Mouse (Mus musculus) stomach, postnatal 0 days (tissue): ENCODE measurements around the gene Diaph3.

Source experiments
- CTCF ChIP-seq: IDR thresholded peaks from 2 replicates; pipeline ENCODE4 v1.5.1; 2016; ENCODE audit warnings: antibody characterized with exemption, low read depth, mild to moderate bottlenecking, moderate library complexity
- EP300 ChIP-seq: optimal IDR thresholded peaks from 2 replicates; pipeline ENCODE3; 2016; ENCODE audit warnings: antibody characterized with exemption

GRCm38 (mm10) chr14:87051187-87051586 is 89.8 kb downstream of the Diaph3 start:
- no peak for TF ChIP-seq CTCF
- no peak for TF ChIP-seq EP300
